Mouse (Mus musculus): ENCODE measurements around the gene Lamtor1.

- no peak for TF ChIP-seq CTCF (IDR thresholded peaks at IDR 0.05; ENCODE audit: borderline replicate concordance, control insufficient read depth, extremely low read depth, insufficient read depth, low read length, poor library complexity)
- TF ChIP-seq POLR2A (IDR thresholded peaks at IDR 0.05; ENCODE audit: control insufficient read depth, extremely low read depth, insufficient read depth, low read length, poor library complexity), result no peak
These were observed 57.1 kb downstream of the Lamtor1 start for GRCm38 (mm10) chr7:101962829-101963228.
